Mouse (Mus musculus) lung, embryonic 15.5 days (tissue): ENCODE measurements around the gene Ndufa12. TPM values are rescaled to one million over a fixed set of nuclear protein-coding genes. Genes with fewer than 3 reads are reported as not detected.

Experiments
- ATAC-seq: fragments of 200-750 bp; cut with Nextera tagmentation; 2 replicates; pipeline ENCODE4 v1.8.0; 2017; ENCODE audit warnings: moderate number of reproducible peaks, borderline replicate concordance; ENCODE audit not compliant: low FRiP score, low TSS enrichment; ENCODE audit errors: extremely low read depth
- H3K27ac ChIP-seq: fragments of 300-500 bp; sonication (generic); 2 replicates; pipeline ENCODE4 v1.5.1; 2015; ENCODE audit warnings: moderate library complexity, mild to moderate bottlenecking, inconsistent platforms
- H3K27me3 ChIP-seq: fragments of 300-500 bp; sonication (generic); 2 replicates; pipeline ENCODE4 v1.6.1; 2015; ENCODE audit warnings: inconsistent platforms
- H3K36me3 ChIP-seq: fragments of 300-500 bp; sonication (generic); 2 replicates; pipeline ENCODE4 v1.6.1; 2015; ENCODE audit warnings: inconsistent platforms
- H3K4me1 ChIP-seq: fragments of 300-500 bp; sonication (generic); 2 replicates; pipeline ENCODE4 v1.6.1; 2015; ENCODE audit warnings: inconsistent platforms
- H3K4me2 ChIP-seq: fragments of 300-500 bp; sonication (generic); 2 replicates; pipeline ENCODE4 v1.6.1; 2015; ENCODE audit warnings: inconsistent platforms, mild to moderate bottlenecking, moderate library complexity
- H3K4me3 ChIP-seq: fragments of 300-500 bp; sonication (generic); 2 replicates; pipeline ENCODE4 v1.5.1; 2015; ENCODE audit warnings: mild to moderate bottlenecking, inconsistent platforms
- H3K9ac ChIP-seq: fragments of 300-500 bp; sonication (generic); 2 replicates; pipeline ENCODE4 v1.6.1; 2015; ENCODE audit warnings: inconsistent platforms
- H3K9me3 ChIP-seq: fragments of 300-500 bp; sonication (generic); 2 replicates; pipeline ENCODE4 v1.6.1; 2016; ENCODE audit warnings: inconsistent platforms
- WGBS: fragments of 180-500 bp; shearing (Covaris S2); methylation state at CpG from one replicate; pipeline ENCODE4 v1.1.7; 2015; 5-methylcytosine and 5-hydroxymethylcytosine counted together
- polyA plus RNA-seq: library from polyadenylated mRNA; unstranded; fragments of >200 nt; fragmentation: Nextera tagmentation; extraction: Ambion mirVana; gene quantifications from 2 replicates; pipeline ENCODE4 v1.2.1, GENCODE M21; 2015

The Ndufa12 gene
- polyA plus RNA-seq, 1 experiment from 2014 or later: 294 TPM

DNA sequence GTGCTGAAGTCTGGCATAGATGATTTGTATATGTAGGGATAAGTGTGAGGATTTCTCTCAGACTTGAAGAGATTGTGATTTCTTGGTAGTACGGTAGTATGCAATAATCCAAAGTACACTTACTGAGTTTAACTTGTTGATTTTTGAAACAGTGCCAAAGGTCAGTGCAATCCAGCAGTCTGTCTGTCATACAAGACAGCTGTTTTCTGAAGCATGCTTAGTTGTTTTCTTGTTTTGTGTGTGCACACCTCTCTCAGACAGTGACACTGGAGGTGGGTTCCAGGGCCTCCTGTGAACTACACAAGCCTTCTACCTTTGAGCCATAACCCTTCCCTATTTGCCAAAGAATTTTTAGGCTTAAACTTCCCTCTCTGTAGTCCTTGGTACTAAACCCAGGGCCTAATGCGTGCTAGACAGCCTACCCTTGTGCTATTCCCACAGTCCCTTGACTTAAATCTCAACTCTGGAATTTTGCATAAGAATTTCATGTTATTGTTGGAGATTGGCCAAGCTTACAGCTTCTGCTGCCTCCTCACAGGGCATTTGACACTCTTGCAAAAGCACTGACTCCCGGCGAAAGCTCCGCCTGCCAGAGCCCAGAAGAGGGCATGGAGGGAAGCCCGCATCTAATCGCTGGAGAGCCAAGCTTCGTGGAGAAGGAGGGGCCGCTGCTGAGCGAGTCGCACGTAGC is 26.9 kb upstream of the Ndufa12 start:
- H3K9me3 ChIP-seq: no peaks in the 10 kb centered on the region
- no peak overlapping the region for H3K9ac ChIP-seq
- no peak overlapping the region for H3K4me3 ChIP-seq
- peaks cover 74% of the 10 kb centered on the region for H3K36me3 ChIP-seq
- WGBS: 42% methylated on average over 12 of the region's 12 CpGs
- no peak overlapping the region for H3K4me2 ChIP-seq
- 0 out of 2 replicates have a peak overlapping the region, but pooled peaks have one; percentile 24 for H3K27ac ChIP-seq
- ATAC-seq: no peak
- H3K27me3 ChIP-seq: no peaks in the 10 kb centered on the region
- H3K4me1 ChIP-seq: peaks cover 6% of the 10 kb centered on the region; the same call in 1 of the 2 replicates

DNA sequence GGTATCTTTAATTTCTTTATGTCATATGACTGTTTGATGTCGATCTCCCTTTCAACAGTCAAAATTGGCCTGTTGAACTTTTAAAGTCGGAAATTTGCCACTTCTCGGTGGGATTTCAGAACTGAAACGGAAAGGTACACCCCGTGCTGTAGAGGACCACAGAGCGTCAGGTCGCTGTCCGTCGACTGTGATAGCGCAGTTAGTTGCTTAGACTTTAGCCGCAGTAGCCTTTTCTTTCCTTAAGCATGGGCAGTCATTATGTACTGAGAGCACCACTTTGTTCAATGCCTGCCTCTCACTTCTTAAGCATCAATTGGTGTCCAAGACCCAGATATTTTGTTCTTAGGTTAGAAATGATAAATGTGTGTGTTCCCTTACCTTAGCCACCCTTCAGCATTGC is 26.4 kb upstream of the Ndufa12 start:
- H3K36me3 ChIP-seq: peaks cover 70% of the 10 kb centered on the region
- ATAC-seq: no peak
- H3K4me3 ChIP-seq: no peak overlapping the region
- H3K9ac ChIP-seq: no peak overlapping the region
- WGBS: 76% methylated on average over 11 of the region's 11 CpGs
- no peaks in the 10 kb centered on the region for H3K9me3 ChIP-seq
- H3K4me1 ChIP-seq: peaks cover 6% of the 10 kb centered on the region; the same call in 1 of the 2 replicates
- H3K27ac ChIP-seq: no peak overlapping the region
- H3K27me3 ChIP-seq: no peaks in the 10 kb centered on the region
- no peak overlapping the region for H3K4me2 ChIP-seq

DNA sequence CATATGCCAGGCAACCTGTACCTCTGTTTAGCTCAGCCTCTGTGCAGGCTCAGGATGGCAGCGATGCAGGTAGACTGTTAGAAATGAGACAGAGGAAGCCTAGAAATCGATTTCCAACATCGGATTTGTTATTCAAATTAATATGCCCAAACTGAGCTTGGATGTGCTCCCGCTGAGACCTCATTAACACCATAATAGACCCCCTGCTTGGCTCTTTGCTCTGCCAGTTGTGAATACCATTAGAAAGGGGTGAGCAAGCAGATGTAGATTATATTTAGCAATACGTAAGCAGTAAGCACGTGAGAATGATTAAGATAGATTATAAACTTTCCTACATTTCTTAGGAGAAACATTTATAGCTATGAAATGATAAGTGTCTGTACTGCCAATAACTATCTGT is 25.8 kb upstream of the Ndufa12 start:
- Histone ChIP-seq H3K9me3 (no peaks in the 10 kb centered on the region), H3K9ac (no peak overlapping the region), H3K4me1 (peaks cover 6% of the 10 kb centered on the region; the same call in 1 of the 2 replicates), H3K27me3 (no peaks in the 10 kb centered on the region), H3K4me3 (no peak overlapping the region), H3K36me3 (peaks cover 65% of the 10 kb centered on the region), H3K27ac (no peak overlapping the region), H3K4me2 (no peak overlapping the region)
- no peak for ATAC-seq
- WGBS: 82% methylated on average over 6 of the region's 6 CpGs

DNA sequence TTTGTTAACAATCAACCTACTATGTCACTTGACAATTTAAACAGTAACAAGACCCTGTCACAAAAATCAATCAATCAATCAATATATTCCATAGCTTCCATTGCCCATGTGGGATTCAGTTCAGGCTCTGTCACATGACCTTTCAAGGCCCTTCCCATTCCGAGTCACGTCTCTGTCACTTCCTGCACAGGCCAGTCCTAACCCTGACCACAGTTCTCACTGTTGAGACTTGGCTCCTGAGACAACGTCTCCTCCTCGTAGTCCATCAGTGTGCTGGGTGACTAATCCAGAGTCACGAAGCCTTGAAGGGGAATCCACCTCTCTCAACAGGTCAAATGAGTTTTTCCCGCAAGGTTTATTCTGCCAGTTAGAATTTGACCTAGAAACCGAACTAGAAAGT is 23.9 kb upstream of the Ndufa12 start:
- Histone ChIP-seq H3K36me3 (peaks cover 45% of the 10 kb centered on the region), H3K27me3 (no peaks in the 10 kb centered on the region), H3K4me1 (peaks cover 6% of the 10 kb centered on the region; the same call in 1 of the 2 replicates), H3K4me3 (no peak overlapping the region), H3K9me3 (no peaks in the 10 kb centered on the region), H3K9ac (no peak overlapping the region), H3K27ac (no peak overlapping the region), H3K4me2 (no peak overlapping the region)
- 70% methylated on average over 7 of the region's 7 CpGs for WGBS
- ATAC-seq: no peak

DNA sequence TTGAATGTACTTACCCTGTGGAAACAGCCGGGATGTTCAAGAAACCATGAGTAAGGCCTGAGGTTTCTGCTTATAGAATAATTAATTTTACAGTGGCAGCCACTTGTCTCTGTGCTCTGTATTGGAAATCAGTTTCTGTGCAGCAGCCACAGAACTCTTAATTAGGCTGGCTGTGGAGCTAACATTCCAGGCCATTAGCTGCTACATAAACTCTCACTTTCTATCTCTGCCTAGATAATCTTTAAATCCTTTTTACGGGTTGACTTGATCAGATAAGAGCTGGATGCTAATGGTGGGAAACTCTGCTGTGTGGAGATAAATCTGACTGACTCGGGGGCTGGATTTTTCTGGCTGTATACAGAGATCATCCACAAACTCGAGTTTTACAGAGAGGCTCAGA is 15.3 kb upstream of the Ndufa12 start:
- ATAC-seq: no peak
- 39% methylated on average over 4 of the region's 4 CpGs for WGBS

DNA sequence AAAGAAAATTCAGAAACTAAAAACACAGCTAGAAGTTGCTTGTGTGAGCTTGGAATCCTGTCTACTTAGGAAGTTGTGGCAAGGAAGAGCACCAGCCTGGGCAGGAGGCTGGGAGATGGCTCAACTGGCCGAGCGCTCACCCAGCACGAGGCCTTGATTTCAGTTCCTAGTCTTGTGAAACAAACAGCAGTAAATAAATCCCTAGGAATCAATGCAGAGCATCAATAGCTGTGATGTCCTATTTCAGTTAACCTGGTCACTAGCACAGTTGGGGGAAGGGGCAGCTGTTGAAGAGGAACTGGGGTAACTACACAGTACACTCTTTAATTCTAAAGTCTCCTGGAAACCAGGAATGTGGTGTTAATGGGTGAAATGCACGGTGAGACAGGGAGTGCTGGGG is 6.5 kb downstream of the Ndufa12 start:
- Histone ChIP-seq H3K4me1 (no peaks in the 10 kb centered on the region), H3K27ac (no peak overlapping the region), H3K4me3 (no peak overlapping the region), H3K27me3 (no peaks in the 10 kb centered on the region), H3K9ac (no peak overlapping the region), H3K36me3 (peaks cover 52% of the 10 kb centered on the region), H3K4me2 (no peak overlapping the region), H3K9me3 (no peaks in the 10 kb centered on the region)
- no peak for ATAC-seq
- WGBS: 85% methylated on average over 4 of the region's 4 CpGs

More for the DNA sequence above, 15.3 kb upstream of the Ndufa12 start:
- Histone ChIP-seq H3K27ac (no peak overlapping the region), H3K4me3 (no peak overlapping the region), H3K9me3 (no peaks in the 10 kb centered on the region), H3K4me2 (no peak overlapping the region), H3K4me1 (no peaks in the 10 kb centered on the region), H3K36me3 (peaks cover 10% of the 10 kb centered on the region), H3K27me3 (no peaks in the 10 kb centered on the region), H3K9ac (no peak overlapping the region)

DNA sequence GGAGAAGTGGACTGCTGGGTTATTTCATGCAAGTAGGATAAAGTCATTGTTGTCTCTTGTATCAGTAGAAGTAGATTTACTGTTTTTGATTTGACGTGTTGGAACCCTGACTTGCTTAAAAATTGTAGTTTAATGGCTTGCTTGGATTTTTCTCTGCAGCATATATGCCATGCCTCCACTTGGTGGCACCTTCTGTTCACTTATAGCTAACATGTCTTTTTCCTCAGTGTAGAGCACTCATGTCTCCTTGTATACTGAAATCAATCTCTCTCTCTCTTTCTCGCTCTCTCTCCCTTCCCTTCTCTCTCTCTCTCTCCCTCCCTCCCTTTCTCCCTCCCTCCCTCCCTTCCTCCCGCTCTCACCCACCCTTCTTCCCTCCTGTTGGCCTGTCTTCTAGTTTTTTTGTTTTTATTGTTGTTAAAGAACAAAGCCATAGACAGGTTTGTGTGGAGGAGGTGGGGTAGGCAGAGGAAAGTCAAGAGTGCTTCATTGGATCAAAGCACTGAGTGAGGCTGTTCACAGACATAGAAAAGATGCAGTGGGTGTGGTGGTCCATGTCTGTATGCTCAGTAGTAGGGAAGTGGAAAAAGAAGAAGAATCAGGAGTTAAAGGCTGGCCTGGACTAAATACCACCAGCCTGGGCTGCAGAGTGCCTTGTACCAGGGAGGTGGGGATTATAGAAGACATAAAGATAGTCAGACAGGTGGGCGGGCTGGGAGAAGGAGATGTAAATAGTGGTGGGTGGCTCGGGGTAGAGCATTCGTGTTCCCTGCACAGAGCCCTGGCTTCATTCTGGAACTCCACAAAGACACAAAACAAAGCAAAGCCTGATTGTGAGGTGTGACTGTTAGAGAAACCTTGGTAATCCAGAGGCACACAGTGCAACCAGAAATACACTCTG is 12.4 kb downstream of the Ndufa12 start:
- WGBS: 66% methylated on average over 6 of the region's 6 CpGs
- peaks cover 36% of the 10 kb centered on the region for H3K36me3 ChIP-seq
- H3K4me3 ChIP-seq: no peak overlapping the region
- no peak overlapping the region for H3K27ac ChIP-seq
- H3K4me1 ChIP-seq: no peaks in the 10 kb centered on the region
- ATAC-seq: no peak
- H3K9ac ChIP-seq: no peak overlapping the region
- no peaks in the 10 kb centered on the region for H3K9me3 ChIP-seq
- H3K4me2 ChIP-seq: no peak overlapping the region
- no peaks in the 10 kb centered on the region for H3K27me3 ChIP-seq

DNA sequence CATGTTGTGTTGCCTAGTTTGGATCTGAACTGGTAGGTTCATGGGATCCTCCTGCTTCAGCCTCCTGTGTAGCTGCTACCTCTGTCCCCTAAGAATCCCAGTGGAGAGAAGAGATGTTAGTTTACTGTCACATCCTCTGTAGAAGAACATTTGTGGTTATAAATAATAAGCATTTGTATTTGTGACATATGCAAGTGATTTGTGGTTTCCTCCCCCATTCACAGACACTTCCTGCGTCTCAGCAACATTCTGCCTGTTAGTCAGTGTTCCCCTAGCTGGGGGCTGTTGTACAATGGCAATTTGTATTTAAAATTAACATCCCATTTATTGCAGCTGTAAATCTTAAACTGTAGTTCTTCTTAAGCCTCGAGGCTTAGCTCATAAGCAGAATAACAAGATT is 13.2 kb downstream of the Ndufa12 start:
- no peaks in the 10 kb centered on the region for H3K4me1 ChIP-seq
- no peak for ATAC-seq
- peaks cover 33% of the 10 kb centered on the region for H3K36me3 ChIP-seq
- no peak overlapping the region for H3K4me3 ChIP-seq
- 51% methylated on average over 2 of the region's 2 CpGs for WGBS
- H3K9me3 ChIP-seq: no peaks in the 10 kb centered on the region
- no peak overlapping the region for H3K9ac ChIP-seq
- H3K27me3 ChIP-seq: no peaks in the 10 kb centered on the region
- no peak overlapping the region for H3K27ac ChIP-seq
- no peak overlapping the region for H3K4me2 ChIP-seq

DNA sequence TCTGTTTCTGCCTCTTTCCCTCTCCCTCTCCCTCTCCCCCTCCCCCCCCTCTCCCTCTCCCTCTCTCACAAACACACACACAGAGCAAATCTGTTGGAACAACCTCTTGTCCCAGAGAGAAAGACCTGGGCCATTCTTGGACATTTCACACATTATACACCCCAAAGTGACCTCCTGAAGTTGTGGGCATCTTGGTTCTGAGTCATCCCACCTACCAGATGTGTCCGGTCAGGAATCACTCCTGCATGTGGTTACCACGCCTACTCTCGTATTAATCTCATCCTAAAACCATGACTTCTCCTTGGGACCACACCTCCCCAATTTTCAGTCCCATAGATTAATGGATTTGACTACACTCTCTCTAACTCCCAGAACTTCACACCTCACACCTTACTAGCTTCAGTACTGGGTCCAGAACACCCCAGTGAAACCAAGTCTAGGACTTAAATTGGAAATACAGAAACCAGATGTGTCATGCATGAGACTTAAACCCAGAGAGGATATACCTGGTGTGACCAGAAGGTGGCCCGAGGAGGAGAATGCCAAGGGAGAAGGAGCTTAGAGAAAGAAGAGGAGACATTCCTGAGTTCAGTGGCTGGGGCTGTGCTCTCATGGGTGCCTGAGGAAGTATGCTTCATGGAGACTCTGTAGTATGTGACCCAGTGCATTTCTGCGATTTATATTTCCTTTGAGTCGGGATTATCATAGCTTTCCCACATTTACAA is 26.7 kb downstream of the Ndufa12 start:
- Histone ChIP-seq H3K9me3 (no peaks in the 10 kb centered on the region), H3K27ac (no peak overlapping the region), H3K4me2 (no peak overlapping the region), H3K4me3 (no peak overlapping the region), H3K36me3 (peaks cover 5% of the 10 kb centered on the region; the same call in 1 of the 2 replicates), H3K27me3 (no peaks in the 10 kb centered on the region), H3K9ac (no peak overlapping the region), H3K4me1 (no peaks in the 10 kb centered on the region)
- WGBS: 77% methylated on average over 6 of the region's 6 CpGs
- no peak for ATAC-seq

DNA sequence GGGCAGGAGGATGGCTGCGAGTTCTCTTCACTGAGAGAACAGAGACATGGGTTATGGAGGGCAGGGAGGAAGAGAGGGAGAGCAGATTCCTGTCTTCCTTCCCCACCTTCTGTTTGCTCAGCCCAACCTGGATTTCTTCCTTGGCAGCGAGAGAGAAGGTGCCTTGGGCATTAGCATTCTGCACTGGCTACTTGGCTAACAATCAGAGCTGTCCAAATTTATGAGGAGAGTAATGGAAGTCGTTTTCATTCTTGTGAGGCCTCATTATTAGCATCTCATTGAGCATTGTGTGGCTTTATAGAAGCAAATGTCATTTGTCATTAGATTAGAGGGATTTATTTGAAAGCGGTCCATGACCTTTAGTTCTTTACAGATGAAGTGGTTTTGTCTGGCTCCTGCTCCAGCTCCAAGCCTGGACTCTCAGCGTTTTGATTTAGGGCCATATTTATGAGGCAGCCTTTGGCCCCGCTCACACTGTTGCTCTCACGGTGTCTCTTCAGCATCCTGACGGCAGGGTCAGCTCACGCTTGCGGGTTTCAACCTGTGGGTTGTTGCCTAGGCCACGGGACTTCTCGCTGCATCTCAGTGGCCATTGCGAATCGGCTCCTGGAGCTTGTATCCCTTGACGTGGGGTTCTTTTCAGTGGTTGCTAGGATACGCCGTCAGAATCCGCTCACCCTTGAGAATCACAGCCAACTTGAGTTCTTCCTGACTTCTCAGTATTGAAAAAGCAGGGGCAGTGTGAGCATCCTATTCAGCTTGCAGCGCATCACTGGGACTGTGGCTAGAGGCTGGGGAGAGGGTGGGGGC is 31.9 kb downstream of the Ndufa12 start:
- 46% methylated on average over 19 of the region's 19 CpGs for WGBS
- Histone ChIP-seq H3K36me3 (no peaks in the 10 kb centered on the region), H3K4me3 (no peak overlapping the region), H3K4me1 (no peaks in the 10 kb centered on the region), H3K9me3 (no peaks in the 10 kb centered on the region), H3K27me3 (no peaks in the 10 kb centered on the region), H3K27ac (no peak overlapping the region), H3K4me2 (no peak overlapping the region), H3K9ac (no peak overlapping the region)
- ATAC-seq: no peak

DNA sequence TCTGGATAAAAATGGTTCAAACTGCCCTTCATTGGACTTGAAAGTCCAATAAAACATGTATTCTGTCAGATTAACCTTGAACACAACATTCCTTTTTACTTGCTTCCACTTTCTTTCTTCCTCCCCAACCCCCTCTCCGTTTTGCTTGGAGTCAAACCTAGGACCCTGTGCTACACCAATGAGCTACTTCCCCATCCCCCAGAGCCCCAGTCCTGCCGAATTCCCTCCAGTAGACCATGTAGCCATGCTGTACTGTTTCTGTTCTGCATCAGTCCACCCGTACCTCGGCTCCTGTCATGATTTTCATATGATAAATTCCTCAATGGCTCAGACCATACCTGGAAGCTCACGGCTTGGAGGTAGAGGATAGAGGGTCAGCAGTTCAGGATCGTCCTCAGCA is 32.5 kb downstream of the Ndufa12 start:
- WGBS: 74% methylated on average over 6 of the region's 6 CpGs
- ATAC-seq: no peak

More for the DNA sequence above, 32.5 kb downstream of the Ndufa12 start:
- Histone ChIP-seq H3K9ac (no peak overlapping the region), H3K27ac (no peak overlapping the region), H3K9me3 (no peaks in the 10 kb centered on the region), H3K36me3 (no peaks in the 10 kb centered on the region), H3K4me2 (no peak overlapping the region), H3K4me1 (no peaks in the 10 kb centered on the region), H3K27me3 (no peaks in the 10 kb centered on the region), H3K4me3 (no peak overlapping the region)
